Mouse (Mus musculus) brain, adult 10 weeks (tissue): ENCODE data around the gene Arl6ip4. TPM values are rescaled to one million over a fixed set of nuclear protein-coding genes. Genes with fewer than 3 reads are reported as not detected.

Experiments
- polyA plus RNA-seq: library from polyadenylated mRNA; stranded (reverse); fragments of 350-450 nt; fragmentation: Illumina TruSeq; extraction: RNeasy Lipid Tissue Mini Kit (QIAGEN cat#74804); gene quantifications from one replicate; pipeline ENCODE4 v1.2.3, GENCODE M21; 2015; ENCODE audit warnings: low read depth, low replicate concordance

The Arl6ip4 gene
- 59.9 TPM for polyA plus RNA-seq

DNA sequence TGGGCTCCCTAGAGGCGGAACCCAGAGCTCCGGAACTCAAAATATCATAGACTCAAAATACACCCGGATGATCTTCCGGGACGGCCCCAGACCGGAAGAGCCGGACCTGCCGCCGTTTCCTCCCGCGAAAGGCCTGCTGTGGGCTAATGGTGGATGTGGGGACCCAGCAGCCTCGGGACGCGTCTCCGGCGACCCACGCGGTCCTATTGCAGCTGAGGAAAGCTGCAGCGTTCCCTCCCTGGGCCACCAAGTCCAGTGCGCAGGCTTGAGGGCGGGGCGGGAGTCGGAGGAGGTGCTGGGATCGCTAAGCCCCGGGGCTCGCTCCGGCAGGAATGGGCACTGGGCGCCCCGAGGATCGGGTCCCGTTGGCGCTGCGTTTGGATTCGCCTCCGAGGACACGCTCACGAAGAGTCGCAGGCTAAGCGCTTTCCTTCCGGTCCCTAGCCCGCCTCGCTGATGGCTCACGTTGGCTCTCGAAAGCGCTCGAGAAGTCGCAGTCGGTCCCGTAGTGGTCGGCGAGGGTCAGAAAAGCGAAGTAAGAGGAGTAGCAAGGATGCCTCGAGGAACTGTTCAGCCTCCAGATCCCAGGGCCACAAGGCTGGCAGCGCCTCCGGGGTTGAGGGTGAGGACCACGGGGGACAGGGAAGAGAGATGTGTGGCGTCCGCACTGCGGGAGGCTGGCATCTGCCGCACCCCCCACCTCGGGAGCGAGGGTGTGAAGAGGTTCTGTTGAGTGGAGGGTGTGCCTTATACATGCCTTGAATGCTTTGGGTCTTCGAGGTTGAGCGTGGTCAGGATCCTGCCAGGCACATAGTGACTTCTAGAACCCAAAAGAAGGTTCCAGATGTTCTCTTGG lies at the start of gene Arl6ip4:
Gene Arl6ip4 (plus strand): TSS at position 100 of the 856 bp plus-strand sequence.

DNA sequence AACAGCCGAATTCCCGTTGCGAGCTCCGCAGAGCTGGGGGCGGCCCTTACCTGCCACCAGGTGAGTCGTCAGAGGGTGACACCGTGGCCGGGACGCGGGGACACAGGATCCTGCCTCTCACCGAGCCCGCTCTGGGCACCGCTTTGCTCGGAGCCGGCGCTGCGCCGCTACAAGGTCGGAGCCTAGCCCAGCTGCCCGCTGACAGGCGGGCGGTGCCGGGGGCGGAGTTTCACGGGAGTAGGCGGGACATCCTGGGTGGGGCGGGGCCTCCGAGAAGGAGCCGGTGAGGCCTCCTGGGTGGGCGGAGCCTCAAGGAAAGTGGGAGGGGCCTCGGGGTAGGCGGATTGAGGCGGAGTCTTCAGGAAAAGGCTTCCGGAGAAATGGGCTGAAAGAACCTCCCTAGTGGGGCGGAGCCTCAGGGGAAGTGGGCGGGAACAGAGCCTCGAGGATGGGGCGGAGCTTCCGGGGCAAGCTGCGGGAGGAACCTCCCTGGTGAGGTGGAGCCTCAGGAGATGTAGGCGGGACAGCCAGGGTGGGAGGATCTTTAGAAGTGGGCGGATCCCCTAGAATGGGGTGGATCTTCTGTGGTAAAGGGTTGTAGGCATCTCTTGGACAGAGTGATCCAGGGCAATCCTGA lies 20.2 kb upstream of the Arl6ip4 start, which contains the start of gene Abcb9:
Gene Abcb9 (minus strand): TSS at position 203 of the 637 bp plus-strand sequence.

DNA sequence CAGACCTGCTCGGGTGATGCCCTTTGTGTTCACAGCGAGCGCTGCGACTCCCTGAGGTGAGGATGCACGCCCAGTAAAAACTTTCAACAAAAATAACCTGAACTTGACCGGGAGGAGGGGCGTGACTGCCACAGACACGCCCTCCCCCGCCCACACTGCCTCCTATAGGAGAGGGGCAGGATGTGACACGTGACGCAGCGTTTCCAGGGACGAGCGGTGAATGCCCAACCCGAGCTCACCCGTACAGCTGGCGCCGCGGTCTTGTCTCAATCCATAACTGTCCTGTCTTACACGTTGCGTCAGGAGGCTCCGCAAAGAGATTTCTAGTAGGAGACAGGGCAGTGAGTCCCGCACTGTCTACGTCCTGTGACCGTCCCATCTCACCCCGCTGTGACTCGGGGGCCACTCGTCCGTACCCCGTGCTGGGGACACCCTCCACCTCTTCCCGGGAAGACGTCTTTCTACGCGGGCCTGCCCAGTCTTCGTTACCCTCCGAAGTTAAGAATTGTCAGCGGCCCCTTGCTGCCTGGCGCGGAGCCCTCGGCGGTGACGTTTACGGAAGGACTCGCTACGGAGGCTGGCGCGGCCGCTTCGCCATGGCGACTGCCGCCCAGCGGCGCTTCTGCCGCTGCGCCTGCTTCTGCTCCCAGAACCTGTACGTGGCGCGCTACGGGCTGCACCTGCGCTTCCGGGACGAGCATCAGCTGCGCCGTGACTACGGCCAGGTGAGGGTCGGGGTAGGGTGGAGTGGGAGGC lies 4.0 kb upstream of the Arl6ip4 start, which contains the start of gene Ogfod2:
Gene Ogfod2 (plus strand): TSS at position 556 of the 756 bp plus-strand sequence.

Other genes with a start within 250 kb of the Arl6ip4 start
- 0.86 TPM for gene Hcar1, start 236.1 kb upstream of the Arl6ip4 start, polyA plus RNA-seq
- gene Denr, start 208.9 kb upstream of the Arl6ip4 start, polyA plus RNA-seq: 91.9 TPM
- gene Gm43518, start 188.7 kb upstream of the Arl6ip4 start, polyA plus RNA-seq: not detected
- 4.3 TPM for gene Ccdc62, start 185.4 kb upstream of the Arl6ip4 start, polyA plus RNA-seq
- gene Hip1r, start 142.5 kb upstream of the Arl6ip4 start, polyA plus RNA-seq: 31.9 TPM
- gene Vps37b, start 83.8 kb upstream of the Arl6ip4 start, polyA plus RNA-seq: 23.9 TPM
- gene Abcb9, start 20.3 kb upstream of the Arl6ip4 start, polyA plus RNA-seq: 33.6 TPM
- 42.4 TPM for gene Ogfod2, start 3.8 kb upstream of the Arl6ip4 start, polyA plus RNA-seq
- gene Pitpnm2, start 133.7 kb downstream of the Arl6ip4 start, polyA plus RNA-seq: 93.4 TPM
- 10.2 TPM for gene Mphosph9, start 211.9 kb downstream of the Arl6ip4 start, polyA plus RNA-seq
- gene 2810006K23Rik, start 212.0 kb downstream of the Arl6ip4 start, polyA plus RNA-seq: 22.7 TPM
- gene Cdk2ap1, start 247.0 kb downstream of the Arl6ip4 start, polyA plus RNA-seq: 189 TPM